In the genomic region with DNA sequence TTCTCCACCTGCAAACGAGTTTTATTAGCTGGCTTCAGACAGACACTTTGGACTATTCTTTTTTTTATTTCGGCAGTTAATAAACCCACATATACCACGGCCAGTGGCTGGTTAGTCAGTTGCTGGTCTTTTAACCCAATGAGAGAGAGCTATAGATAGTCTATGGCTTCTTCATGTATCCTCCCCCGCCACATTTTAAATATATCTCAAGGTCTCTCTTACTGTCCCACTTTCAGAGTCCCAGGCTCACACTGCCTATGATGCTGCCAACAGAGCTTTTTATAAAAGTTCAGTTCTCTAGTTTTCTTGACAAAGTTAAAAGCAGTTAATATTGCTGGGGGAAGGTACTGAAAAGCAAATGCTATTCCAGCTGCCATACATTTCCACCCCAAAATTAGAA, we compare ENCODE assay signal across 24 mouse cellular contexts. TPM values are rescaled to one million over a fixed set of nuclear protein-coding genes. Genes with fewer than 3 reads are reported as not detected.
DNase-seq lines count a peak whose midpoint lies in the region; ATAC-seq and TF ChIP-seq lines count a peak whose summit lies in the region.
"Had no signal": no experiment of that assay in that cellular context is flagged by ENCODE, and none has a peak within 500 bp of the region (broad histone marks: within the 10 kb centered on the region; RNA-seq: fewer than 3 reads in every experiment).

No protein-coding gene starts in this region.

- peaks cover 3% of the 10 kb centered on the region for H3K4me1 ChIP-seq in cortical plate, adult 2 months (ENCODE audit: control insufficient read depth, insufficient read depth, low read length)
- no peaks in the 10 kb centered on the region for H3K4me1 ChIP-seq in hindbrain, postnatal 0 days (ENCODE audit: insufficient read depth, low read length)
- H3K4me1 ChIP-seq: embryonic facial prominence, embryonic 12.5 days; embryonic facial prominence, embryonic 15.5 days; heart, embryonic 12.5 days; heart, embryonic 15.5 days had no signal

- TF ChIP-seq POLR2A in cortical plate, adult 2 months (IDR thresholded peaks at IDR 0.05; ENCODE audit: extremely low read depth, insufficient read depth, low read length): no peak

- H3K4me3 ChIP-seq in layer of hippocampus, adult 2 months: no peak overlapping the region
- H3K4me3 ChIP-seq in cortical plate, adult 2 months (ENCODE audit: insufficient read depth, low read length): no peak overlapping the region
- H3K4me3 ChIP-seq in hindbrain, postnatal 0 days (ENCODE audit: low read length): no peak overlapping the region
- H3K4me3 ChIP-seq: embryonic facial prominence, embryonic 12.5 days; embryonic facial prominence, embryonic 15.5 days; heart, embryonic 12.5 days; heart, embryonic 15.5 days had no signal

- H3K27ac ChIP-seq in layer of hippocampus, adult 2 months: peak overlapping the region; percentile 64; the same call in 1 of the 2 replicates
- H3K27ac ChIP-seq in cortical plate, adult 2 months (ENCODE audit: insufficient read depth, low read length): 0 out of 2 replicates have a peak overlapping the region, but pooled peaks have one; percentile 65
- no peak overlapping the region for H3K27ac ChIP-seq in hindbrain, postnatal 0 days
- H3K27ac ChIP-seq: embryonic facial prominence, embryonic 12.5 days; embryonic facial prominence, embryonic 15.5 days; heart, embryonic 15.5 days; hindbrain, embryonic 14.5 days had no signal

- no peak overlapping the region for H3K9ac ChIP-seq in hindbrain, postnatal 0 days (replicated peaks; ENCODE audit: low read length)
- H3K9ac ChIP-seq: embryonic facial prominence, embryonic 12.5 days; embryonic facial prominence, embryonic 15.5 days; forebrain, postnatal 0 days; heart, embryonic 12.5 days; heart, embryonic 15.5 days; hindbrain, embryonic 14.5 days had no signal

- no peak overlapping the region for H3K4me2 ChIP-seq in hindbrain, postnatal 0 days (ENCODE audit: low read depth, low read length)
- H3K4me2 ChIP-seq: embryonic facial prominence, embryonic 12.5 days; embryonic facial prominence, embryonic 15.5 days; heart, embryonic 12.5 days; heart, embryonic 15.5 days; hindbrain, embryonic 14.5 days had no signal

- H3K36me3 ChIP-seq in hindbrain, postnatal 0 days (ENCODE audit: insufficient read depth, low read length): 0 out of 2 replicates have a peak, but pooled peaks cover 4% of the 10 kb centered on the region

- WGBS in hindbrain, postnatal 0 days: 93% methylated on average over 4 of the region's 4 CpGs

- no peaks in the 10 kb centered on the region for H3K27me3 ChIP-seq in hindbrain, postnatal 0 days (ENCODE audit: insufficient read depth, low read length)
- H3K27me3 ChIP-seq: embryonic facial prominence, embryonic 12.5 days; embryonic facial prominence, embryonic 15.5 days; heart, embryonic 12.5 days; heart, embryonic 15.5 days had no signal

- no peaks in the 10 kb centered on the region for H3K9me3 ChIP-seq in hindbrain, postnatal 0 days (ENCODE audit: low read length)
- H3K9me3 ChIP-seq: embryonic facial prominence, embryonic 12.5 days; embryonic facial prominence, embryonic 15.5 days; heart, embryonic 12.5 days; heart, embryonic 15.5 days had no signal

- no peak for ATAC-seq in hindbrain, postnatal 0 days
- ATAC-seq: activated CD4-positive, CD25-positive, alpha-beta regulatory T cell, adult 4 months; forebrain, embryonic 14.5 days had no signal

- DNase-seq in layer of hippocampus, adult 2 months (ENCODE audit: low spot score in 2 of 2): no peak
- DNase-seq in layer of hippocampus, adult 18-20 months (ENCODE audit: low spot score in 2 of 2): no peak
- DNase-seq in right cerebral cortex, adult 18-20 months: peak; percentile 32
- no peak for DNase-seq in right cerebral cortex, postnatal 4 days
- DNase-seq in hindbrain, postnatal 0 days (ENCODE audit: low spot score): no peak
- no peak for DNase-seq in urinary bladder, adult 18-20 months (ENCODE audit: low spot score in 2 of 2)
- DNase-seq: adrenal gland, adult 8-10 months; adrenal gland, postnatal 25 days; cerebellum, adult 18-20 months; cerebellum, adult 9-10 months; cerebellum, postnatal 14 days; forebrain, postnatal 0 days; gastrocnemius, postnatal 25 days; heart, adult 18-20 months; heart, postnatal 10 days; heart, postnatal 4 days had no signal

- no peak for TF ChIP-seq CTCF in layer of hippocampus, adult 2 months (conservative IDR thresholded peaks at IDR 0.05)
- no peak for TF ChIP-seq CTCF in cortical plate, adult 2 months (IDR thresholded peaks at IDR 0.05; ENCODE audit: extremely low read depth, insufficient read depth, low read length)
- no peak for TF ChIP-seq CTCF in hindbrain, postnatal 0 days (IDR thresholded peaks at IDR 0.05; ENCODE audit: low read depth)

RNA-seq across cellular contexts. Expression of gene Rhobtb3, which starts 51.9 kb away (rescaled TPM):
- 10 to 100 TPM; 15.9 to 16.7 TPM for total RNA-seq in layer of hippocampus, adult 2 months (2021)
- total RNA-seq in layer of hippocampus, adult 18-20 months (2021): 10 to 100 TPM; 15.0 to 15.9 TPM
- polyA plus RNA-seq in cortical plate, adult 2 months (2012; rRNA removed): 11.1 and 13.0 TPM in 2 replicates
- total RNA-seq in hindbrain, postnatal 0 days (2014; rRNA removed): 30.8 and 34.9 TPM in 2 replicates
- polyA plus RNA-seq in hindbrain, postnatal 0 days (2015; fragmentation: Nextera tagmentation; extraction: Ambion mirVana): 14.1 and 14.2 TPM in 2 replicates
- polyA plus RNA-seq: activated CD4-positive, CD25-positive, alpha-beta regulatory T cell, adult 4 months had no signal

RNA-seq across cellular contexts. Expression of gene Glrx, which starts 52.2 kb away (rescaled TPM):
- total RNA-seq in layer of hippocampus, adult 2 months (2021): 10 to 100 TPM; 45.7 to 49.9 TPM
- total RNA-seq in layer of hippocampus, adult 18-20 months (2021): 10 to 100 TPM; 42.9 to 43.3 TPM
- polyA plus RNA-seq in cortical plate, adult 2 months (2012; rRNA removed): 69.9 and 77.0 TPM in 2 replicates
- 69.6 and 69.7 TPM in 2 replicates for total RNA-seq in hindbrain, postnatal 0 days (2014; rRNA removed)
- polyA plus RNA-seq in hindbrain, postnatal 0 days (2015; fragmentation: Nextera tagmentation; extraction: Ambion mirVana): 103 TPM in 2 replicates
